Mouse (Mus musculus) embryonic facial prominence, embryonic 11.5 days (tissue): ENCODE results near the gene Gm4307. TPM values are rescaled to one million over a fixed set of nuclear protein-coding genes. Genes with fewer than 3 reads are reported as not detected.
"Not testable (repeated sequence)": the region's sequence is repeated elsewhere in the genome, so short reads cannot be mapped to it uniquely, and the experiment has no call there.

Source experiments
- ATAC-seq: fragments of 200-750 bp; cut with Nextera tagmentation; replicated peaks from 2 replicates; pipeline ENCODE4 v1.8.0; 2017; ENCODE audit warnings: low read depth; ENCODE audit not compliant: insufficient number of reproducible peaks, low FRiP score, low TSS enrichment
- DNase-seq: peaks from one replicate; pipeline ENCODE4 v3.0.0-alpha.2; 2015; ENCODE audit warnings: low spot score
- H3K27ac ChIP-seq: fragments of 300-500 bp; sonication (generic); replicated peaks from 2 replicates; pipeline ENCODE4 v1.5.1; 2014; ENCODE audit warnings: mild to moderate bottlenecking, low read depth, low read length, control low read depth
- H3K27me3 ChIP-seq: fragments of 300-500 bp; sonication (generic); 2 replicates; pipeline ENCODE4 v1.6.1; 2014; ENCODE audit warnings: mild to moderate bottlenecking, low read length, moderate library complexity, mixed read lengths; ENCODE audit not compliant: control insufficient read depth, insufficient read depth
- H3K36me3 ChIP-seq: fragments of 300-500 bp; sonication (generic); replicated peaks from 2 replicates; pipeline ENCODE4 v1.6.1; 2014; ENCODE audit warnings: low read depth, mild to moderate bottlenecking, low read length, moderate library complexity, mixed read lengths; ENCODE audit not compliant: control insufficient read depth, insufficient read depth
- H3K4me1 ChIP-seq: fragments of 300-500 bp; sonication (generic); 2 replicates; pipeline ENCODE4 v1.6.1; 2014; ENCODE audit warnings: low read length, mixed read lengths; ENCODE audit not compliant: control insufficient read depth, insufficient read depth
- H3K4me2 ChIP-seq: fragments of 300-500 bp; sonication (generic); 2 replicates; pipeline ENCODE4 v1.6.1; 2014; ENCODE audit warnings: low read depth, mild to moderate bottlenecking, control low read depth, low read length, moderate library complexity
- H3K4me3 ChIP-seq: fragments of 300-500 bp; sonication (generic); 2 replicates; pipeline ENCODE4 v1.5.1; 2014; ENCODE audit warnings: low read depth, low read length, control low read depth
- H3K9ac ChIP-seq: fragments of 300-500 bp; sonication (generic); replicated peaks from 2 replicates; pipeline ENCODE4 v1.6.1; 2014; ENCODE audit warnings: mild to moderate bottlenecking, control low read depth, low read length
- H3K9me3 ChIP-seq: fragments of 300-500 bp; sonication (generic); replicated peaks from 2 replicates; pipeline ENCODE4 v1.6.1; 2016; ENCODE audit warnings: mild to moderate bottlenecking, low read length, inconsistent platforms, mixed read lengths; ENCODE audit not compliant: control insufficient read depth
- WGBS: fragments of 180-500 bp; shearing (Covaris S2); extraction: QIAGEN DNeasy Blood & Tissue Kit; methylation state at CpG from one replicate; pipeline ENCODE4 v1.1.7; 2014; 5-methylcytosine and 5-hydroxymethylcytosine counted together
- polyA plus RNA-seq: library from polyadenylated mRNA; unstranded; fragments of >200 nt; fragmentation: Nextera tagmentation; extraction: Ambion mirVana; gene quantifications from 2 replicates; pipeline ENCODE4 v1.2.1, GENCODE M21; 2014

Gene Gm4307
- polyA plus RNA-seq = not detected in 2 replicates

GRCm38 (mm10) chr10:100361038-100361437, at the start of gene Gm4307:
Gm4307 (plus strand) TSS chr10:100361338.
- not testable (repeated sequence) for ATAC-seq, H3K9me3 ChIP-seq, H3K27ac ChIP-seq, H3K4me2 ChIP-seq, H3K36me3 ChIP-seq, DNase-seq, H3K4me3 ChIP-seq, H3K27me3 ChIP-seq, H3K4me1 ChIP-seq, H3K9ac ChIP-seq
- no CpG with 5 or more reads among the region's 3 CpGs for WGBS

GRCm38 (mm10) chr10:100335376-100335775, 25.8 kb upstream of the Gm4307 start, which contains the start of gene Gm4301:
Gm4301 (plus strand) TSS chr10:100335676.
- not testable (repeated sequence) for DNase-seq, H3K27ac ChIP-seq, H3K4me3 ChIP-seq, H3K9ac ChIP-seq, H3K36me3 ChIP-seq, H3K4me2 ChIP-seq, H3K4me1 ChIP-seq, ATAC-seq, H3K27me3 ChIP-seq, H3K9me3 ChIP-seq
- no CpG with 5 or more reads among the region's 2 CpGs for WGBS

DNA sequence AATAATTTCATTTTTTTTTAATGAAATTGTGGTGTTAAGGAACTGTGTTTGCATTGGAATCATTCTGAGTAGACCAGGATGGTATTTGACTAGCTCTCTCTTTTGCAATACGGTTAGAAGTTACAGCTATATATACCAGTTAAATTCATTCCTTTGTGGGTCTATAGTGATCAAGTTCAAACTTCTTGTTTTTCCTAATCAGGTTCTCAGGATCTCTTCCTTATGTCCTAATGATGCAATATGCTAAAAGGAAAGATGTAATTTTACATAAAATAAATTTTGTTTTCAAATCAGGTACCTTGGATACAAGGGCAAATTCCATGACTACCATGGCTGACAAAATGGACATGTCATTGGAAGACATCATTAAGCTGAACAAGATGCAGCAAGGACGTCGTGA, 20.6 kb upstream of the Gm4307 start, which contains the start of gene Gm4302:
Gene Gm4302, plus strand, starts transcription at position 301 of the 400 bp plus-strand sequence.
- not testable (repeated sequence) for H3K27ac ChIP-seq, H3K4me2 ChIP-seq, ATAC-seq, DNase-seq, H3K4me1 ChIP-seq, H3K27me3 ChIP-seq, H3K9ac ChIP-seq, H3K9me3 ChIP-seq, H3K36me3 ChIP-seq, H3K4me3 ChIP-seq
- WGBS = no CpG with 5 or more reads among the region's 3 CpGs

DNA sequence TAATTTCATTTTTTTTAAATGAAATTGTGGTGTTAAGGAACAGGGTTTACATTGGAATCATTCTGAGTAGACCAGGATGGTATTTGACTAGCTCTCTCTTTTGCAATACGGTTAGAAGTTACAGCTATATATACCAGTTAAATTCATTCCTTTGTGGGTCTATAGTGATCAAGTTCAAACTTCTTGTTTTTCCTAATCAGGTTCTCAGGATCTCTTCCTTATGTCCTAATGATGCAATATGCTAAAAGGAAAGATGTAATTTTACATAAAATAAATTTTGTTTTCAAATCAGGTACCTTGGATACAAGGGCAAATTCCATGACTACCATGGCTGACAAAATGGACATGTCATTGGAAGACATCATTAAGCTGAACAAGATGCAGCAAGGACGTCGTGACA, 15.5 kb upstream of the Gm4307 start, which contains the start of gene Gm4303:
Gene Gm4303, plus strand, starts transcription at position 301 of the 400 bp plus-strand sequence.
- H3K4me2 ChIP-seq, DNase-seq, H3K4me1 ChIP-seq, H3K27me3 ChIP-seq, H3K27ac ChIP-seq, H3K9ac ChIP-seq, H3K4me3 ChIP-seq, H3K36me3 ChIP-seq, ATAC-seq, H3K9me3 ChIP-seq: not testable (repeated sequence)
- WGBS = no CpG with 5 or more reads among the region's 3 CpGs

GRCm38 (mm10) chr10:100350793-100351192, 10.3 kb upstream of the Gm4307 start, which contains the start of gene Gm4305:
Gm4305 (plus strand) TSS chr10:100351093.
- not testable (repeated sequence) for H3K4me3 ChIP-seq, DNase-seq, H3K36me3 ChIP-seq, H3K4me2 ChIP-seq, H3K27ac ChIP-seq, H3K9ac ChIP-seq, H3K9me3 ChIP-seq, H3K27me3 ChIP-seq, H3K4me1 ChIP-seq, ATAC-seq
- WGBS = no CpG with 5 or more reads among the region's 3 CpGs

DNA sequence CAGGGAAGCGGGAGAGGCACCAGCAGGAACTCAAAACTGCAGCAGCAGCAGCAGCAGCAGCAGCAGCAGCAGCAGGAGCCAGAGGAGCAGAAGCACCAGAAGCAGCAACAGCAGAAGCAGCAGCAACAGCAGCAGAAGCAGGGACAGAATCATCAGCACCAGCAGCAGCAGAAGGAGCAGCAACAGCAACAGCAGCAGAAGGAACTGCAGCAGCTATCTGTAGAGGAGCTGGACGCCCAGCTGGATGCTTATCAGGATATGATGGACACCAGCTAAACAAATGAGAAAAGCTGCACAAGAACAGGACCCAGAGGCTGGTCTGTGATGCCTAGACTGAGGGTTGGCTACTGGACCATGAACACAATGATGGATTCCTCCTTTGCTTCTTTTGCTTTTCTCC, 4.3 kb upstream of the Gm4307 start:
- not testable (repeated sequence) for H3K36me3 ChIP-seq, H3K4me2 ChIP-seq, DNase-seq, H3K4me3 ChIP-seq, H3K9ac ChIP-seq, H3K9me3 ChIP-seq, H3K4me1 ChIP-seq, H3K27me3 ChIP-seq, ATAC-seq, H3K27ac ChIP-seq
- 43% methylated on average over 1 of the region's 2 CpGs for WGBS

DNA sequence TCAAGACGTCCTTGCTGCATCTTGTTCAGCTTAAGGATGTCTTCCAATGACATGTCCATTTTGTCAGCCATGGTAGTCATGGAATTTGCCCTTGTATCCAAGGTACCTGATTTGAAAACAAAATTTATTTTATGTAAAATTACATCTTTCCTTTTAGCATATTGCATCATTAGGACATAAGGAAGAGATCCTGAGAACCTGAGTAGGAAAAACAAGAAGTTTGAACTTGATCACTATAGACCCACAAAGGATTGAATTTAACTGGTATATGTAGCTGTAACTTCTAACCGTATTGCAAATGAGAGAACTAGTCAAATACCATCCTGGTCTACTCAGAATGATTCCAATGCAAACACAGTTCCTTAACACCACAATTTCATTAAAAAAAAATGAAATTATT, 21.3 kb downstream of the Gm4307 start, which contains the start of gene Gm4312:
Gene Gm4312, minus strand, starts transcription at position 101 of the 400 bp plus-strand sequence.
- DNase-seq, H3K36me3 ChIP-seq, H3K4me3 ChIP-seq, ATAC-seq, H3K27me3 ChIP-seq, H3K9ac ChIP-seq, H3K9me3 ChIP-seq, H3K4me2 ChIP-seq, H3K4me1 ChIP-seq, H3K27ac ChIP-seq: not testable (repeated sequence)
- WGBS = no CpG with 5 or more reads among the region's 2 CpGs

GRCm38 (mm10) chr10:100402301-100402700, 41.2 kb downstream of the Gm4307 start:
- not testable (repeated sequence) for H3K27ac ChIP-seq, H3K9ac ChIP-seq, H3K4me3 ChIP-seq, H3K9me3 ChIP-seq, H3K4me1 ChIP-seq, H3K4me2 ChIP-seq, H3K36me3 ChIP-seq, ATAC-seq, H3K27me3 ChIP-seq, DNase-seq
- WGBS = 86% methylated on average over 6 of the region's 6 CpGs
